Comparison of ENCODE assay signal across 17 mouse cellular contexts in the genomic region with DNA sequence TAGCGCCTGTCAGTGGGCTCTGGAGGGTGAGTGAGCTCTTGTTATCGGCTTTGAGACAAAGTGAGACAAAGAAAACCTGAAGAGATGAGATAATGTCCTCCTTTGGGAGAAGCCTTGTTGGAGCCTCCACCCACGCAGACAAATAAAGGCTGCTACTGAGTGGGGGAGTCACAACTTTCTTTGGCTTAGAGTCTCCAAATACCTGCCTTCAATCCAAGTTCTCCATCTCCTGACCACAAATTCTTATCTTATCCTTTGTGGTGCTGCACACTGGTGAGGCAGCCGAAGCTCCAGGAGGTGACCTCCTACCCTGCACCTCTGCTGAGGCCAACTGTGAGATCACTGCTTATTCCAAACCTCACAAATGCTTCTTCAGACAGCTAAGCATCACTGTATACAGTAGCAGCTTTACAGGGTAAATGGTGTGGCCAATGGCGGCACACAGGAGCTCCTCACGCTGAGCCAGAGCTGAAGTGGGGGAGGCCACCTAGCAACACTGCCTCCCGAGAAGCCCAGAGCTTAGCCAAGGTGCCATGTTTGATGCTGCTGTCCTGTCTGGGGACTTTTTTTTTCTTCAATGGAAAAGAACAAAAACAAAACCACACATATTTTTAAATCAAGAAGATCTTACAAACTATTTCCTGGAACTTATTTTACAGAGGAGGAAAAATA.
DNase-seq lines count a peak whose midpoint lies in the region; ATAC-seq lines count a peak whose summit lies in the region.
"Had no signal": no experiment of that assay in that cellular context is flagged by ENCODE, and none has a peak within 500 bp of the region (broad histone marks: within the 10 kb centered on the region; RNA-seq: fewer than 3 reads in every experiment).

No protein-coding gene starts in this region.

- H3K4me3 ChIP-seq in forebrain, embryonic 10.5 days: no peak overlapping the region
- no peak overlapping the region for H3K4me3 ChIP-seq in forebrain, embryonic 11.5 days (ENCODE audit: low read depth, low read length)
- H3K4me3 ChIP-seq: hindbrain, embryonic 15.5 days; myocyte had no signal

- H3K4me1 ChIP-seq in forebrain, embryonic 10.5 days: peaks cover 19% of the 10 kb centered on the region
- no peaks in the 10 kb centered on the region for H3K4me1 ChIP-seq in forebrain, embryonic 11.5 days (replicated peaks; ENCODE audit: control insufficient read depth, insufficient read depth, low read length)
- H3K4me1 ChIP-seq: hindbrain, embryonic 15.5 days had no signal

- H3K9me3 ChIP-seq in forebrain, embryonic 10.5 days: no peaks in the 10 kb centered on the region
- H3K9me3 ChIP-seq in forebrain, embryonic 11.5 days (ENCODE audit: control insufficient read depth, low read length): no peaks in the 10 kb centered on the region
- H3K9me3 ChIP-seq: hindbrain, embryonic 15.5 days had no signal

- 0 out of 2 replicates have a peak overlapping the region, but pooled peaks have one; percentile 21 for H3K27ac ChIP-seq in forebrain, embryonic 10.5 days
- H3K27ac ChIP-seq in forebrain, embryonic 11.5 days (ENCODE audit: low read depth, low read length): no peak overlapping the region
- H3K27ac ChIP-seq: hindbrain, embryonic 15.5 days had no signal

- WGBS in forebrain, embryonic 10.5 days: 88% methylated on average over 7 of the region's 7 CpGs
- 83% methylated on average over 7 of the region's 7 CpGs for WGBS in forebrain, embryonic 11.5 days

- H3K27me3 ChIP-seq in forebrain, embryonic 10.5 days (ENCODE audit: poor library complexity, severe bottlenecking): no peaks in the 10 kb centered on the region
- H3K27me3 ChIP-seq in forebrain, embryonic 11.5 days (ENCODE audit: control insufficient read depth, insufficient read depth, low read length): no peaks in the 10 kb centered on the region
- H3K27me3 ChIP-seq: hindbrain, embryonic 15.5 days had no signal

- DNase-seq in forebrain, embryonic 10.5 days (ENCODE audit: extremely low spot score, low spot score): no peak
- DNase-seq in forebrain, embryonic 11.5 days (ENCODE audit: low spot score): no peak
- DNase-seq in right cerebral cortex, adult 18-20 months: peak; percentile 30
- no peak for DNase-seq in right cerebral cortex, postnatal 36 days (ENCODE audit: low spot score in 2 of 2)
- DNase-seq in induced T-regulatory cell, adult 2 months (ENCODE audit: low read depth): peak; percentile 78
- no peak for DNase-seq in urinary bladder, postnatal 4 days (ENCODE audit: low spot score in 2 of 2)
- DNase-seq in cerebellum, postnatal 25 days: no peak
- DNase-seq: adrenal gland, postnatal 36 days; cerebellum, adult 11 months; gastrocnemius, postnatal 36 days; heart, postnatal 10 days; layer of hippocampus, adult 9-11 months; lung, embryonic 14.5 days had no signal

- no peak; the same call in 1 of the 2 replicates for ATAC-seq in forebrain, embryonic 11.5 days (replicated peaks; ENCODE audit: low FRiP score)
- ATAC-seq in megakaryocyte progenitor cell, adult 5-6 weeks (replicated peaks; ENCODE audit: poor library complexity): peak; percentile 84
- ATAC-seq: forebrain, embryonic 16.5 days had no signal

- no peaks in the 10 kb centered on the region for H3K36me3 ChIP-seq in forebrain, embryonic 10.5 days (replicated peaks)
- H3K36me3 ChIP-seq in forebrain, embryonic 11.5 days (ENCODE audit: control insufficient read depth, insufficient read depth, low read length): no peaks in the 10 kb centered on the region

- H3K9ac ChIP-seq in forebrain, embryonic 11.5 days (ENCODE audit: low read length): no peak overlapping the region
- H3K9ac ChIP-seq: hindbrain, embryonic 15.5 days; lung, embryonic 14.5 days had no signal

- no peak overlapping the region for H3K4me2 ChIP-seq in forebrain, embryonic 11.5 days (ENCODE audit: low read depth, low read length, severe bottlenecking)
- H3K4me2 ChIP-seq: hindbrain, embryonic 15.5 days; lung, embryonic 14.5 days had no signal

Comparison
In these comparisons a context has a peak if more than half of its experiments do, and no peak if none do; other contexts are left out.
1. DNase-seq: peak in right cerebral cortex, adult 18-20 months (single experiment) and induced T-regulatory cell, adult 2 months (single experiment); none in forebrain, embryonic 10.5 days (single experiment), forebrain, embryonic 11.5 days (single experiment), right cerebral cortex, postnatal 36 days (0 of 2), urinary bladder, postnatal 4 days (0 of 2) and cerebellum, postnatal 25 days (0 of 2).